Mouse (Mus musculus) heart, postnatal 0 days (tissue): ENCODE data around the gene Ccdc87.

ENCODE experiments used
- CTCF ChIP-seq: IDR thresholded peaks from 2 replicates; pipeline ENCODE4 v1.5.1; 2016; ENCODE audit warnings: antibody characterized with exemption, control low read depth, low read depth
- EP300 ChIP-seq: IDR thresholded peaks from 2 replicates; pipeline ENCODE4 v1.6.1; 2016; ENCODE audit warnings: antibody characterized with exemption, low read depth

DNA sequence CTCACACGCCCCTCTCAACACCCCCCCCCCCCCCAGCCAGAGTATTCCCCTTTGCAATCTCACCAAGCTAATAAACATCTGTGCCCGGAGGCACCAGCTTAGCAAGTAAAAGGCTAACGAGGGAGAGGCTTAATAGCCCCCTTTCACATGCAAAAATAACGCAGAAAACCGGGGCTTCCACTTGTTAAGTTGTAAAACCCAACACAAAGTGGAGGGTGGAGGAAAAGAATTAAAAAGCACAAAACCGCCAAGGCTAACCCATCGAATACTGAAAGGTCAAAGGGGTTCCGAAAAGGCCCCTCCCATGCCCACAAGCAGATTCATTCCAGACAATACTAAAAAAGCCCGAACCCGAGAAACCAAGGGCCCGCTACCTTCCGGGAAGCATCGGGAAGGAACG lies 28.9 kb upstream of the Ccdc87 start:
- TF ChIP-seq CTCF, result no peak
- TF ChIP-seq EP300, result no peak
